Mouse (Mus musculus) midbrain, embryonic 14.5 days (tissue): Measurements from ENCODE around the gene Dlx1. TPM values are rescaled to one million over a fixed set of nuclear protein-coding genes. Genes with fewer than 3 reads are reported as not detected.

Source experiments
- polyA plus RNA-seq: library from polyadenylated mRNA; unstranded; fragments of >200 nt; fragmentation: Nextera tagmentation; extraction: Ambion mirVana; gene quantifications from 2 replicates; pipeline ENCODE4 v1.2.1, GENCODE M21; 2014

Dlx1 gene
- polyA plus RNA-seq, 1 experiment from 2014 or later = 0.61 TPM

Other genes starting within 250 kb of the Dlx1 start
- 85.2 and 86.3 TPM in 2 replicates for gene Slc25a12, start 160.4 kb upstream of the Dlx1 start, polyA plus RNA-seq
- 42.6 and 56.1 TPM in 2 replicates for gene Hat1, start 139.2 kb upstream of the Dlx1 start, polyA plus RNA-seq
- gene Metap1d, start 74.8 kb upstream of the Dlx1 start, polyA plus RNA-seq = 36.9 and 37.7 TPM in 2 replicates
- 0.41 and 0.67 TPM in 2 replicates for gene Dlx2, start 18.6 kb downstream of the Dlx1 start, polyA plus RNA-seq
- 15.9 and 21.6 TPM in 2 replicates for gene Itga6, start 217.5 kb downstream of the Dlx1 start, polyA plus RNA-seq